Mouse (Mus musculus) G1E (cell line): Measurements from ENCODE around the gene Pcca. TPM values are rescaled to one million over a fixed set of nuclear protein-coding genes. Genes with fewer than 3 reads are reported as not detected.
A peak's percentile ranks its signal among the peaks of the same experiment; 100 is the strongest.

ENCODE experiments used
- ATAC-seq: 2 replicates; pipeline ENCODE4 v1.8.0; 2016; ENCODE audit warnings: mild to moderate bottlenecking; ENCODE audit not compliant: insufficient number of reproducible peaks, poor library complexity, low FRiP score, severe bottlenecking; ENCODE audit errors: extremely low read depth
- DNase-seq: peaks from one replicate; pipeline ENCODE4 v3.0.0; 2012; ENCODE audit warnings: low spot score
- H3K27me3 ChIP-seq: 2 replicates; pipeline ENCODE4 v1.6.1; 2012; ENCODE audit warnings: mild to moderate bottlenecking, low read length, inconsistent platforms; ENCODE audit not compliant: insufficient read depth
- H3K36me3 ChIP-seq: replicated peaks from 2 replicates; pipeline ENCODE3; 2012; ENCODE audit warnings: mild to moderate bottlenecking, inconsistent platforms
- H3K4me1 ChIP-seq: 2 replicates; pipeline ENCODE4 v1.6.1; 2012; ENCODE audit warnings: low read depth, low read length, inconsistent platforms, mixed read lengths; ENCODE audit not compliant: insufficient read depth
- H3K4me3 ChIP-seq: 2 replicates; pipeline ENCODE4 v1.5.1; 2012; ENCODE audit warnings: low read depth, mild to moderate bottlenecking, inconsistent platforms, low read length, moderate library complexity, mixed read lengths
- H3K9me3 ChIP-seq: replicated peaks from 2 replicates; pipeline ENCODE4 v1.6.1; 2012; ENCODE audit warnings: inconsistent platforms
- CTCF ChIP-seq: IDR thresholded peaks from 2 replicates; pipeline ENCODE4 v1.5.1; 2012; ENCODE audit warnings: low read depth, low read length, inconsistent platforms, mixed read lengths
- GATA1 ChIP-seq: IDR thresholded peaks from 2 replicates; pipeline ENCODE4 v1.6.1; 2012; ENCODE audit warnings: borderline replicate concordance, low read length, inconsistent platforms, mixed read lengths
- GATA2 ChIP-seq: IDR thresholded peaks from 2 replicates; pipeline ENCODE4 v1.6.1; 2012; ENCODE audit warnings: low read depth, low read length, inconsistent platforms, borderline replicate concordance
- POLR2AphosphoS5 ChIP-seq: IDR thresholded peaks from 2 replicates; pipeline ENCODE4 v1.6.1; 2012; ENCODE audit warnings: low read depth, low read length, inconsistent platforms; ENCODE audit not compliant: insufficient replicate concordance
- TAL1 ChIP-seq: conservative IDR thresholded peaks from 2 replicates; pipeline ENCODE4 v1.6.1; 2012; ENCODE audit warnings: low read depth, low read length, inconsistent platforms, mixed read lengths
- polyA plus RNA-seq: library from polyadenylated mRNA; stranded (reverse); fragments of >175 nt; gene quantifications from 2 replicates; pipeline ENCODE4 v1.2.3, GENCODE M21; 2012
- total RNA-seq, 2 experiments: library from RNA; stranded (forward) in 1 of 2; stranded (reverse) in 1 of 2; fragments of 200-1000 nt in 1 of 2; fragments of >200 nt in 1 of 2; fragmentation: Nextera tagmentation in 1 of 2; gene quantifications; 2 replicates each; pipeline ENCODE4 v1.2.3; 2014 to 2017

The Pcca gene
- total RNA-seq (2014; fragmentation: Nextera tagmentation) (67.0 and 79.4 TPM in 2 replicates), total RNA-seq (2017) (42.7 and 65.8 TPM in 2 replicates), polyA plus RNA-seq (15.3 and 17.4 TPM in 2 replicates)

DNA sequence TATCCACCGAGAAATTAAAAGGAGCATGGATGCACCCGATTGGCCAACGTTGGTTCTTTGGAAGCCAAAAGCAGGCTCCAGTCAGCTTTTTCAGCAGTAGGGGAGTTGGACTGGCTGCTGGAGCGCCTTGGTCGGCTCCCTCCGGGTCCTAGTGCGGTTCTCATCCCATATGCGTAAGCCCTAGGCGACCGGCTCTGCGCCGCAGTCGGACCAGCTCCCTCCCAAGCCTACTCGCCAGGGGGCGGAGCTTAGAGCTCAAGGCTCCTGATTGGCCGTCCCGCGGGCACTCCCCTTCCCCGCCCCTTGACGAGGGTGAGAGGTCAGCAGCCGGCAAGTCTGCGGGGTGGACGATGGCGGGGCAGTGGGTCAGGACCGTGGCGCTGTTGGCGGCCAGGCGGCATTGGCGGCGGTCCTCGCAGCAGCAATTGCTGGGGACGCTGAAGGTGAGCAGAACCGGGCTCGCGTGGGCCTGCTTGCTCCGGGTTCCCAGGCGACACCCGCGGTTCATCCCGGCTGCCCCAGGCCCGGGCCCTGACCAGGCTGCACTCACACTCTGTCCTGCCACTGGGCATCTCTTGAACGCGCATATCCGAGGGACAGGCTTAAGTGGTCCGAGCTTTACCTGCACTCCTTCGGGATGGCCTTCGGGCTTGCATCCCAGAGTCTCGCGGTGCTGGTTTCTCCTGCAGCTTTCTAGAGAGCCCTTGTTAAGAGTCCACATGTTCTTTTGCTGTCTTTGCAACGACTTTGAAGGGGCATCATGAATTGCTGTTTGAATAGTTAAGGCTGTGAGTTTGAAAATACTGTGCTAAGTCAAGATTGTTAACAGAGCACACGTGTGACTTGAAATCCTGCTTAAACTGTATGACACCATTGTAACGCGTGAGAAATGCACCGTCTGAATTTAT lies at the start of gene Pcca:
TSS of gene Pcca (plus strand) at position 308 of the 908 bp plus-strand sequence.
- ATAC-seq: peak; percentile 98
- DNase-seq: peak; percentile 97
- H3K4me3 ChIP-seq: peak within 1 kb of the TSS; percentile 83
- H3K36me3 ChIP-seq: peaks cover 8% of the 10 kb centered on the region
- H3K27me3 ChIP-seq: no peaks in the 10 kb centered on the region
- TF ChIP-seq GATA1 (no peak), CTCF (no peak), GATA2 (no peak), POLR2AphosphoS5 (no peak), TAL1 (no peak)
- peaks cover 23% of the 10 kb centered on the region for H3K4me1 ChIP-seq
- no peaks in the 10 kb centered on the region for H3K9me3 ChIP-seq

GRCm38 (mm10) chr14:122484458-122484843 lies 49.7 kb upstream of the Pcca start:
- H3K9me3 ChIP-seq: no peaks in the 10 kb centered on the region
- no peak for ATAC-seq
- TF ChIP-seq POLR2AphosphoS5: no peak
- TF ChIP-seq CTCF: no peak
- TF ChIP-seq GATA2: no peak
- TF ChIP-seq TAL1: no peak
- TF ChIP-seq GATA1: no peak
- no peaks in the 10 kb centered on the region for H3K36me3 ChIP-seq
- DNase-seq: no peak
- peaks cover 29% of the 10 kb centered on the region for H3K27me3 ChIP-seq
- no peak overlapping the region for H3K4me3 ChIP-seq
- H3K4me1 ChIP-seq: no peaks in the 10 kb centered on the region

DNA sequence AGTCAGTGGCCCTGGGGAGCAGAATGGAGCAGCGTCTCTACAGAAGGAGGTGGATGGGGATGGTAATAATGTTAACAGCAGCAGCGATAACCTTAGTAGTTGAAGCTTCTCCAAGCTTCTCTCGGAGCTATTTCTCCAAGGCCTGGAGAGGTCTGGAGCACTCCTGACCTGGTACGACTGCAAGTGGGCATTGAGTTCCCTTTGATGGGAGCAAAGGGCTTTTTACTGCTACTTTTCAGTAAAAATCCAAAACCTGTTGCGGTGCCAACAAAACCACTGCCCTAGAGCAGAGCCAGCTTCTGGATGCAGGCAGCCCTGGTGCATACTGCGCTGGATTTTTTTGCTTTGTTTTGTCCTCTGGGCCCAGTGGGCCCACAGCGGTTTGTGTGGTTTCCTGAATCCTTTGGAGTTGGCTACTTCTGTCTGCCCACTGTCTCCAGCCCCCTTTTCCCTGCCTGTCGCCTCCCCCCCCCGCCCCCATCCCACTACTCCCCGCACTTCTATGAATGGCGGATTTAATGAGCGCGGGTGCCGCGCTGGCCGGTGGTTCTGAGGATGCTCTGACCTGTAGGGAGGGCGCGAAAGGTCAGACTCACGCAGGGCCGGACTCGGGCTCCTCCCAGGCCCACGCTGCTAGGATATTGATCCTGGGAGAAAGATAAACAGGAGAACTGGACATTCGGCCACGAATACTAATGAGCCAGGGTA lies 49.1 kb upstream of the Pcca start:
- ATAC-seq (no peak), DNase-seq (no peak)
- no peaks in the 10 kb centered on the region for H3K9me3 ChIP-seq
- H3K4me1 ChIP-seq: no peaks in the 10 kb centered on the region
- no peak overlapping the region for H3K4me3 ChIP-seq
- peaks cover 29% of the 10 kb centered on the region for H3K27me3 ChIP-seq
- no peaks in the 10 kb centered on the region for H3K36me3 ChIP-seq
- TF ChIP-seq POLR2AphosphoS5 (no peak), GATA1 (no peak), GATA2 (no peak), TAL1 (no peak), CTCF (no peak)

DNA sequence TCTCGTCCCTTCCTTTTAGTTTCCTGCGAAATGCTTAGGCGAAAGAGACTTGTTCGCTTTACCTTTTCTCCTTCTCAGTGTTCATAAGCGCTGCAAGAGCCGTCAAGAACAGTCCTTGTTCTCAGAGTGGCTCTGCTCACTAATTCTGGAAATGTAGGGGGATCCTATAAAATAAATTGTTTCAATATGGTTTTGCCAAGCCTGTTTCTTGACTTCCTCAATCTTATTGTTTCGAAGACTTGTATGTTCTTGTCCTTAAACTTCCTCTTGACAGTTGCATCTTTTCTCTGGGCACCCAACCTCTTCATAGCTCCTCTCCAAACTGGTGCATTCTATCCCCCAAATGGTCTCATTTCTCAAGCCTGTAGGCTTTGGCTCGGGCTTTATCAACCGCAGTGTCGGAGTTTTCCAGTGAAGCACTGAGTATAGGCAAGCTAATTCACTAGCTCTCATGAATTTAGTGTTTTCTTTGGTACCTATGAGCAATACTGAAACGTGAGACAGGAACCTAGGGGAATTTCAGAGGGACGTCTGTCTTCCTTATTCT lies 48.4 kb upstream of the Pcca start:
- H3K4me3 ChIP-seq: no peak overlapping the region
- TF ChIP-seq TAL1 (no peak), POLR2AphosphoS5 (no peak), CTCF (no peak), GATA2 (no peak), GATA1 (no peak)
- no peak for ATAC-seq
- H3K9me3 ChIP-seq: peaks cover 4% of the 10 kb centered on the region; the same call in 1 of the 2 replicates
- H3K4me1 ChIP-seq: no peaks in the 10 kb centered on the region
- peaks cover 33% of the 10 kb centered on the region for H3K27me3 ChIP-seq
- DNase-seq: no peak
- H3K36me3 ChIP-seq: no peaks in the 10 kb centered on the region

GRCm38 (mm10) chr14:122486611-122487010 lies 47.5 kb upstream of the Pcca start:
- Histone ChIP-seq H3K9me3 (peaks cover 6% of the 10 kb centered on the region; the same call in 1 of the 2 replicates), H3K4me3 (no peak overlapping the region), H3K36me3 (no peaks in the 10 kb centered on the region), H3K27me3 (peaks cover 33% of the 10 kb centered on the region), H3K4me1 (no peaks in the 10 kb centered on the region)
- ATAC-seq: no peak
- DNase-seq: no peak
- no peak for TF ChIP-seq CTCF
- TF ChIP-seq TAL1: no peak
- no peak for TF ChIP-seq GATA1
- no peak for TF ChIP-seq POLR2AphosphoS5
- no peak for TF ChIP-seq GATA2

DNA sequence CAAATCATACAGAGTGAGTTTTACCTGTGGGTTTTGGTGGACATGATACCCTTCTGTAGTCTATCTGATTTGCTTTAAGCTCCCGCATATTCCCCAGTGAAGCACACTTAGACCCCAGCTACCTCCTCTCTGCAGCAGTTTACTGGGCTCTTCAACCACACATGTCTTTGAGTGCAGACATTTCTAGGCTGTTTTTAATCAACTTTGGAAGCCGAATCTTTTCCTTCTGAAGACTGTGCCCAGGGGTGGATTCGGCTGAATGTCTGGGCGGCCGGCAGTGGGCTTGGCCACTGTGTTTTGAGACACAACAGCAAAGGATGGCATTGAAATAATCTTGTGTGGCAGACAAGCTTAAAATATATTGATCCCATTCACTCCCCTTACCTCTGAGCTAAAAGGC lies 46.8 kb upstream of the Pcca start:
- H3K4me3 ChIP-seq: no peak overlapping the region
- H3K36me3 ChIP-seq: no peaks in the 10 kb centered on the region
- H3K27me3 ChIP-seq: peaks cover 27% of the 10 kb centered on the region
- H3K4me1 ChIP-seq: no peaks in the 10 kb centered on the region
- peaks cover 6% of the 10 kb centered on the region; the same call in 1 of the 2 replicates for H3K9me3 ChIP-seq
- no peak for TF ChIP-seq TAL1
- no peak for TF ChIP-seq GATA2
- no peak for TF ChIP-seq CTCF
- TF ChIP-seq POLR2AphosphoS5: no peak
- TF ChIP-seq GATA1: no peak
- ATAC-seq (no peak), DNase-seq (no peak)
